Mouse (Mus musculus) lung, adult 2 months (tissue): ENCODE measurements around the gene Ndufa4.

Experiments
- CTCF ChIP-seq: fragments of 200-500 bp; IDR thresholded peaks from 2 replicates; pipeline ENCODE4 v1.5.1; 2011; ENCODE audit warnings: mild to moderate bottlenecking, low read length, control low read depth; ENCODE audit not compliant: insufficient read depth
- POLR2A ChIP-seq: fragments of 200-500 bp; IDR thresholded peaks from 2 replicates; pipeline ENCODE4 v1.6.1; 2011; ENCODE audit warnings: low read depth, mild to moderate bottlenecking, control low read depth, low read length, borderline replicate concordance; ENCODE audit errors: extremely low read depth

DNA sequence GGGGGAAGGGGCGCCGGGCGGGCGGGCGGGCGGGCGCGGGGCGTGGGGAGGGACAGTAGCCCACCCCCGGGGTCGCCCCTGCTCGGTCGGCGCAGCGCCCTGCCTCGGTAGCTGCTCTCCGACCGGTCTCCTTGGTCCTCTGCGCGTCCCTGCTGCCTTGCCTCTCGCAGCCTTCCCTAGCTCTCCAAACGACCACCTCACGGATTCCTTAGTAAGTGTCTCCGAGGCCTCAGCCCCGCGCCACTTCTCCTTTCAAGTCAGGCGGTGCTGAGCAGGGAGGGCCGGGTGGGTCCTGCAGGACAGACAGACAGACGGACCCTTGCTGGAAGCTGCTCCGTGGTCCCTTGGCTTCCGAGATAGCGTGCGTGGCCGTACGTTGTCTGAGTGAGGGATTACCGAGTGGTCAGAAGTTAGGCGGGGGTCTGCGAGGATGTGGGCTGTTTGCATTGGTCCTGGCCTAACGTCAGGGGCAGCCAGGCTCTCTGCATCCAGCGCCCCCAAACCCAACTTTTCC lies 18.8 kb upstream of the Ndufa4 start:
- no peak for TF ChIP-seq POLR2A
- no peak for TF ChIP-seq CTCF
